Mouse (Mus musculus) brain, embryonic 14.5 days (tissue): ENCODE measurements around the gene Dmac2.
"Not testable (repeated sequence)": the region's sequence is repeated elsewhere in the genome, so short reads cannot be mapped to it uniquely, and the experiment has no call there.

ENCODE experiments used
- CTCF ChIP-seq: fragments of 200-500 bp; IDR thresholded peaks from 2 replicates; pipeline ENCODE4 v1.5.1; 2012; ENCODE audit warnings: inconsistent platforms, mild to moderate bottlenecking, moderate library complexity, borderline replicate concordance; ENCODE audit not compliant: insufficient read depth, insufficient read length; ENCODE audit errors: extremely low read depth
- POLR2A ChIP-seq: fragments of 200-500 bp; IDR thresholded peaks from 2 replicates; pipeline ENCODE4 v1.6.1; 2012; ENCODE audit warnings: mild to moderate bottlenecking, inconsistent platforms, borderline replicate concordance; ENCODE audit not compliant: poor library complexity, insufficient read depth, insufficient read length, severe bottlenecking; ENCODE audit errors: extremely low read depth

DNA sequence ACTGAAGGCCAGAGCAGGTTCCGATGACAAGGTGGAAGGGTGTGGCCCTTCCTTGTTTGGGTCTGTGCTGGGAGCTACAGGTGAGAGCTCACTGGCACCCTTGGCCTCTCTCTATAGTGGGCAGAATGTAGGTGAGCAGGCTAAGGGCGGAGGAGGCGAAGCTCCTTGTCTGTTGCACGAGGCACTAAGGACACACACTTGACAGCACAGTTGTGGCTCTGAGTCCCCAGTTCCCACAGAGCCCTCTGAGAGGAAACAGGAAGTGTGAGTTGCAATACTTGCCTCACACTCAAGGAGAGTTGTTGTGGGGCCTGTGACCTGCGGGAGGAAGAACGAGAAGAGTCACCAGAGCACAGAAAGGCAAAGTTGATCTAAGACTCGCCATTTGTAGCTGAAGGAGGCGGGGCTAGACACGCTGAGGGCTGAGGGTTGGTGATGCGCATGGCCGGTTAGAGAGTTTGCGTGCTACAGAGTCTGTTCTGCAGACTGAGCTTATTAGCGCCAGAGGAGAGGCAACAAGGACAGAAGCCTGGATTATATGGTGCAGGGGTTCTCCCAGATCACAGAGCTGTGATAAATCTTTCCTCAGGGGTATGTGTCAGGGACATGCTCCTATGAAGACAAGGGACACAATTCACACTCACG is 42.3 kb upstream of the Dmac2 start:
- TF ChIP-seq POLR2A, CTCF: not testable (repeated sequence)
